Mouse (Mus musculus): Measurements from ENCODE around the gene Upf3b. TPM values are rescaled to one million over a fixed set of nuclear protein-coding genes. Genes with fewer than 3 reads are reported as not detected.

The Upf3b gene
- total RNA-seq, 2 experiments from 2014 or later: 9.6 to 11.0 TPM

- DNase-seq: no peak
Observed at GRCm38 (mm10) chrX:37076651-37077050, 33.5 kb downstream of the Upf3b start.

- DNase-seq: peak; percentile 67
Observed at GRCm38 (mm10) chrX:37074262-37074892, 35.7 kb downstream of the Upf3b start.

- no peak for DNase-seq
Observed at GRCm38 (mm10) chrX:37068766-37069165, 41.4 kb downstream of the Upf3b start.

- DNase-seq: no peak
Observed at GRCm38 (mm10) chrX:37067299-37067698, 42.8 kb downstream of the Upf3b start.

GRCm38 (mm10) chrX:37063902-37064301 lies 46.2 kb downstream of the Upf3b start:
- DNase-seq: no peak

GRCm38 (mm10) chrX:37048890-37049823 lies 61.0 kb downstream of the Upf3b start:
- DNase-seq: no peak

GRCm38 (mm10) chrX:37048066-37048889 lies 61.8 kb downstream of the Upf3b start, which contains the start of gene Sowahd:
Sowahd (plus strand) TSS chrX:37048845.
- DNase-seq: no peak

GRCm38 (mm10) chrX:37042726-37043125 lies 67.4 kb downstream of the Upf3b start:
- peak; percentile 70 for DNase-seq

Other genes starting within 250 kb of the Upf3b start
- 10 to 100 TPM; 76.5 to 81.4 TPM for gene Ube2a, start 236.4 kb downstream of the Upf3b start, total RNA-seq (2021)
- 10 to 100 TPM; 17.3 to 19.3 TPM for gene C330007P06Rik, start 236.2 kb downstream of the Upf3b start, total RNA-seq (2021)
- gene Nkrf, start 207.4 kb downstream of the Upf3b start, total RNA-seq (2021): 1 to 10 TPM; 3.9 to 4.1 TPM
- gene Sept6, start 118.5 kb downstream of the Upf3b start, total RNA-seq (2021): 10 to 100 TPM; 44.5 to 47.9 TPM
- gene Sowahd, start 61.5 kb downstream of the Upf3b start, total RNA-seq (2021): not detected
- gene Rpl39, start 24.9 kb downstream of the Upf3b start, total RNA-seq (2021): 100 to 1,000 TPM; 610 to 627 TPM
- 10 to 100 TPM; 14.2 to 15.1 TPM for gene Nkap, start 16.5 kb upstream of the Upf3b start, total RNA-seq (2021)
- gene Akap14, start 58.5 kb upstream of the Upf3b start, total RNA-seq (2021): not detected
- gene Ndufa1, start 80.8 kb upstream of the Upf3b start, total RNA-seq (2021): 100 to 1,000 TPM; 565 to 671 TPM
- gene Rnf113a1, start 80.9 kb upstream of the Upf3b start, total RNA-seq (2021): 1 to 10 TPM; 3.1 to 3.7 TPM
- not detected for gene Gm9, start 100.7 kb upstream of the Upf3b start, total RNA-seq (2021)
- gene Rhox1, start 111.9 kb upstream of the Upf3b start, total RNA-seq (2021): not detected
- not detected for gene Rhox2a, start 134.7 kb upstream of the Upf3b start, total RNA-seq (2021)
- gene Rhox3a, start 139.6 kb upstream of the Upf3b start, total RNA-seq (2021): not detected
- gene Rhox4a, start 155.0 kb upstream of the Upf3b start, total RNA-seq (2021): not detected